Mouse (Mus musculus): ENCODE measurements around the gene Colgalt2.
A peak's percentile ranks its signal among the peaks of the same experiment; 100 is the strongest.

Gene Colgalt2

DNA sequence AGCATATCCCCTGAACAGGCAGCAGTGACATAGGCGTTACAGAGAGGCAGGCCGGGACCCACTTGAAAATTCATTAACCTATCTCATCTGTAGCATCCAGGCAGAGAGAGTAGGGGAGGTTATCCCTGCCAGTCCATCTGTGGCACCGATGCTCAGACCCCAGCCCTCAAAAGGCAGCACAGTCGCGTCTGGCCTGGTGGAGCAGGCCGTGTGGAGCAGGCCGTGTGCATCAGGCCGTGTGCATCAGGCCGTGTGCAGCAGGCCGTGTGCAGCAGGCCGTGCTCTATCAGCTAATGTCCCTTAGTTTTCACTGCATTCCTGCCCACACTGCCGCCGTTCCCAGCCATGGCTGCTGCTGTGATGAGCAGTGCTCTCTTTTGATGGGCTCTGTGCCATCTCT lies 137.6 kb downstream of the Colgalt2 start:
- DNase-seq (ENCODE audit: low spot score) = no peak

DNA sequence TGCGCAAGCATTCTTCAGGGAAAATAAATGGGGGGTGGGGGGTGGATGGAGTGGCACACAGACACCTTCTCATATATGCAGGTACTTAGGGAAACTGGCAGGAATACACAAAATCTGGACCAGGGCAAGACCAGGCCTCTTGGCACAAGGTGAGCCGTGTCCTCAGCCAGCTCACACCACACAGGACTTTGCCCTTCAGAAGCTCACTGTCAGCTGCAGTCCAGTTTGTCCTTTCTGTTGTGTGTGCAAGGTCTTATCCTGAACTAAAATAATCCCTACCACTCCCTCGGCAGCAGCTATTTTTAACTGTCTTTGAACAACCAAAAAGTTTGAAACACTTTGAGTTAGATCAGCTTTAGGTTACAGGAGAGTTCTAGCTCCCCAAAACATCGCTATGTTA lies 139.2 kb downstream of the Colgalt2 start:
- DNase-seq (ENCODE audit: low spot score) = no peak

DNA sequence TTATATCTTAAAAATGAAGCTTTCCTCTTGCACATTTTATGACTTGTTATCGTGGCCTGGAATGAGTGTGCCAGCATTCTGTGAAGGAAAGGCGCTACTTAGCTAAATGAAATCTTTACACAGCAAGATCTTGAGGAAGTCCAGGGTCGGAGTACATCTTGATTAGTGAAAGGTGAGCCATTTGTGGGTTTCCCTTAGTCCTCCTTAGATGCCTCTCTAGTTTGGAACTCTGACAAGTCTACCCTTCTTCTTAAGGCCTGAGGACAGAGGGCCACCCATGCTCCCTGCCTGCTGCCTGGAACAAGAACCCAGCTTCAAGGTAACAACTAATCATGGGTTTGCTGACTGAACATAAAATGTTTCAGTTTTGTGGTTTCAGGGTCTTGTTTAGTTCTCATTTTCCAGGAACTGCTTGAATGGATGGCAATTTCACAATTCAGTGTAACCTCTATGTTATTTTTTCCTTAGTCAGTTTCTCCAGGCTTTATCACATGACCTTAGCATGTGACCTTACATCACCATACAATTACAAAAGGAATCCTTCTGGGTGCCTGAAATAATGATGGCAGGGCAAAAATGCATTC lies 140.8 kb downstream of the Colgalt2 start:
- DNase-seq (ENCODE audit: low spot score) = no peak

DNA sequence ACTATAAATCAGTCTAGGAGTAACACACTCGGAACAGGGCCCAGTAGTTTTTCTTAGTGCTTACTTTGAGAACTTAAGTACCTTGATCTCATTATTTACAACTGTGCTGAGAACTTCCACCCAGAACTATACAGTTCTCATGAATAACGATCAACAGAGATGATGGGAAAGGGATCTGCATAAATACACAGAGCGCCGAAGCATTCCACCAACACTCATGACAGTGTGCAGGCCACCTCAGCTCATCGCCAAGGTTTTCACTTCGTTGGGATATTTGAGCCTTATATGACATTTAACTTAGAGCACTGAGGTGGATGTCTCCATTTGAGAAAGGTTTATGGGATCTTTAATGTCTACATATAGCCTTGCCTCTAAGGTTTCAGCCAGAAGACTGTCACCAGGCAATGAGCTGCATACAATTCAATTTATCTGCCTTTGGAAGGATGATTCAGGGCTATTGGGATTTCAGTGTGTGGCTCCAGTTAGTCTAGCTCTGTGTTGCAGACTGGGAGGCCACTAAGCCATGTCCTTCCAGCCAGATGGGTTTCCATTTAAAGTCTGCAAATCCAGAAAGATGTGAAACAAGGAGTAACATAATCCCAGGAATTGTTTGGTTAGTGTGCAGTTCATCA lies 143.2 kb downstream of the Colgalt2 start:
- no peak for DNase-seq (ENCODE audit: low spot score)

DNA sequence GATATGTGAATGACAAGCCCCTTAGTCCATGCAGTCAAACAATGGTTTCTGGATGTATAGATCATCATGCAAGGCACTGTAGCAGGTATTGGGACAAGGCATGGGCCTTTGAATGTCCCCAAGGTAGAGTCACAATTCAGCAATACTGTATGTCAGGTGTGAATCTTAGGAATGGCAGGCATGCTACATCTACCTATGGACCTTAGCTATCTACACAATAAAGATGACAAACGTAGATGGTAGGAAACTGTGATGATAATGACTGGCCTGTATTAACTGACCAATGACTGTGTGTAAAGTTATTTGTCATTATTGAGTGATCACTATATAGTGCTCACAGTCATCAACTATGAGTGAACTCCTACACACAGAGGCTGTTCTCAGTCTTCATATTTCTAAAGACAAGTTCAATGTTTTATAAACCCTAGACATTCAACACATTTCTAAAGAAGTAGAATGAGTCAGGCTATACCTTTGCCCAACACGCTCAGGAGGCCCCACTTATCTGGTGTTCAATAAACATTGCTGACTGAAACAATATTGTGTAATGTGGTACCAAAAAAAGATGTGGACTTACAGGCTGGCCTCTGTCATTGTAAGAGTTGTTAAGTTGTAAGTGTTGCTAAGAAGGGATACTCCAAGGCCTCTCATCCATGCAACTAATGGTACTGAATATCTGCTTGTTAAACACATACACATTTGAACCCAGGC lies 144.0 kb downstream of the Colgalt2 start:
- no peak for DNase-seq (ENCODE audit: low spot score)

DNA sequence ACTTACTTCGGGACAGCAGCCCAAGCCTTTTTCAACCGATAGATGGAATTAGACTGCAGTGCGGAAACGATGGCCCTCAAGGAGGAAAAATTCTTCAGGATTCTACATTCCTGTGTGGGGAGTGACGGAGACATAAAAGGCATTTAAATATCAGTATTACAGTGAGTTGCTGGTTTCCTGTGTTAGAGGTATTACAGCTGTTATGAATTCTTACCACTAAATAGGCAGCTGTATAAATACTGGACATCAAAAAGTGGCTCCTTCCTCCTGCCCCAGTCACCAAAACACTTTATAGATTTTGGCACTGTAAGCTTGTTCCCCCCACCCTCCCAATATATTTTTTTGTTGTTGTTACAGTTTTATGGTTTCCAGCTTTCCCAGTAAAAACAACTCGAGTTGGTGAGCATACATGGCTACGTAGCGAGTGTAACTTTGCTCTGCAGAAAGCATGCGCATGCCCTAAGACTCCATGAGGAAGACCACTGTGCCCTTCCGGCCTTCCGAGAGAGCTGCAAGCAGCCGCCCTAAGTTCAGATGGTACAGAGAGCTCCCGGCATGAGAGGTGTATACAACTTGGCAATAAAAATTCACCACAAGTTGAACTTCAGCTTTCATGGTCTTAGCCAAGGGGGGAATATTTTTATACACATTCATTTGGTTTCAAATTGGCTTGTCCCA lies 149.6 kb downstream of the Colgalt2 start:
- DNase-seq (ENCODE audit: low spot score) = no peak

DNA sequence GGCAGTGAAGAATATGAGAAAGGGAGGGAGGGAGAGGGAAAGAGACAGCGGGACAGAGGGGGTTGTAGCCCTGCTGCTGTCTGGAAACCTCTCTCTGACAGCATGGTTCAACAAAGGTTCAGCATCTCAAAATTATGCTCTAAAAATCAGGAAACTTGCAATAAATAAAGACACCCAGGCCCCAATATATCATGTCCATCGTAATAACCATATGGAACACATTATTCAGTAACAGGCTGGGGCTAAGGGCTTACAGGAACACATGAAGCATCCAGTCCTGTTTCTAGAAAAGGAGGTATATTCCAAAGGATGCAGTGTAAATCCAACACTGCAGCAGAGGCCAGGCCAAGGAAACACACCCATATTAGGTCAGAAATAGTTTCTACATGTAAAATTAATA lies 150.9 kb downstream of the Colgalt2 start:
- DNase-seq (ENCODE audit: low spot score) = peak; percentile 42

DNA sequence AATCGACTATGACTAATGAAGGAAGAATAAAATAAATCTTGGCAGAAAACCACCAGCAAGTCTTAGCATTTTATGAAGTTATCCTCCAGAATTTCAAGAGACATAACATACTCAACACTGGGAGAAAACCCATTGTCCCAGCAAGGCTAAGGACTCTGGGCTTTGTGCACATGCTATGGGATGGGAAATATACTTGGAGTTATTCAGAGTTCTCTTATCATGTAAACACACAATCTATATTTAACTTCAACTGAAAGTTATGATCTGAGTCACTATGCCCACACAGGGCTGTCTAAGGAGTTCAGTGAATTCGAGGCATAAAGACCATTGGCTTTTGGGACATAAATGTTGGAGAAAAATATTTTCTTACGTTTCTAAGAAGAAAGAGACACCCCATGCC lies 151.3 kb downstream of the Colgalt2 start:
- no peak for DNase-seq (ENCODE audit: low spot score)

DNA sequence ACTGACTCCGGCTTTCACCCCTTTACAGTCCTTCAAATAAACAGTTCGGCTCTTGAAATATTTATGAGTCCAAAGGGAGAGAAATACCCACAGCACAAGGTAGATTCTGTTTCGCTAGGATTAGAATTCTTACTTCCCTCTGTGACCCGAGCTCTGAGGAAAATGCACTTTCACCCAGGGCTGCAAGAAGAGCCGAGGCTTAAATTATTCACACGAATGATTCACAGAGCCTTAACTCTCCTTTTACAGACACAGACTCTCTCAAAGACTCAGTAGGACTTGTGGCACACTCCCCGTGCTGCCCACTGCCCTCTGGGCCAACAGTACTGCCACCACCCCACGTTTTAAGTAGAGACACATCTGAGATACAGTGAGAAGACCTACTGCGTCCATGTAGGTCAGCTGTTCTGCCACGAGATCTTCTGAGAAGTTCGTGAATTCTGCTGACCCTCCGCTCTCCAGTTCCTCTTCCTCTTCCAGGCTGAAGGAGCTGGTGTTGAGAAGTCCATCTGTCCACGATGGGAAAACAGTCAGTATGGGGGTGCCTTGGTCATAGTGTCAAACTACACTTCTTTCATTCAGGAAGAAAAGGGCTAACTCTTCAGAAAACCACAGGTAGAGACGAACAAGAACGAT lies 154.4 kb downstream of the Colgalt2 start:
- DNase-seq (ENCODE audit: low spot score) = no peak

DNA sequence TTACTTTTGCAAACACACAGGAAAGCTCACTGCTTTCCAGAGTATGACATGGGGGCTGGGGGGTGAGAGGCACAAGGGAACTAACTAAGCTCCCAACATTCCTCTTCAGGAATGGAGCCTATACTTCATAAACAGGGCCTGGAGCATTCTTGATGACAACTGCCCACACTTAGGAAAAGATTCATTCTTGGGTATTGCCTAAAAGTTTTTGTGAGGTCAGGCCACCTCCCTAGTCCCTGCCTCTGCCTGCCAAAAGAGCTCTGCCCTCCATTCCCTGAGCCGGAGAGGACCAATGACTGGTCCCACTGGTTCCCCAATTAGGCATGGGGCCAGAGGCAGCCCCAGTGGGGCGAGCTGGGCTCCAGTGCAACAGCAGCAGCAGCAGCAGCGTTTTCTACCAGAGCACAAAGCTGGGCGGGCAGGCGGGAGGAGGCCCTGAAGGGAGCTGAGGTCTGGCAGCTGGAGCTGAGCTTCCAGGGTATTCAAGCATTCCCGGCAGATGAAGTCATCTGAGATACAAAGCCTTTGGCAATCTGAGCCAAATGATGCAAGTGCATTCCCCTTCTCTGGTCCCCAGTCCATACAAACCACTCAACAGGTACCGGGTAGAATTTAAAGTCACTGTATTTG lies 156.4 kb downstream of the Colgalt2 start:
- peak; percentile 81 for DNase-seq (ENCODE audit: low spot score)

DNA sequence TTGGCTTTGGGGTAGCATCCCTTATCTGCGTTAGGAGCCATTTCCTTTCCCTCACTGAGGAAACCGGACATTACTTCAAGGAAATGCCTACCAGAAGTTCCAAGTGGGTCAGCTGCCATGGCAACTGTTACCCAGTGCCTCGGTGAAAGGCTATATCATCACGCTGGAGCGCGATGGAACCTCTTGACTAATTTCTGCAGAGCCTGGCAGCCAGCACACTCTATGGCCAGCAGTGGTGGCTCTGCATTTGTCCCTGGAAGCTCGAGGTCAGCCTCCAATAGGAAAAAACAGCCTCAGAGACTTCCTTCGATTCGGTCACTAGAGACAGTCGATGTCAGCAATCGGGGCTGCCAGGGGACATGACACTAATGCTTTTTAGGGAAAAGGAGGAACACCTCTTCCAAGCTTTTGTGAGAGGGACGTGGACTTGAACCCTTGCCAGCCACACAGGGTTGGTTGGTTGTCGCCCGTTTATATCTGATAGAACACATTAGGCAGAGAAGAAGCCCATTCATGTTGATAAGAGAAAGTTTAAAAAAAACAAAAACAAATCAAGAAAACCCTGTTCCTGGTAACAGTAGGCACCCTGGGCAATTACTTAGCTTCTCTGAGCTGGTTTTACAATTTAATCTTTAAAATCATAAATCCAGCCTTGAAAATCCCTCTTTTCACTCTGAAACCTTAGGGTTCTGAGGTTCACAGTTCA lies 157.1 kb downstream of the Colgalt2 start:
- no peak for DNase-seq (ENCODE audit: low spot score)
